ENCODE assay signal across 26 mouse cellular contexts in genomic region chr1:65183994-65184393, GRCm38 (mm10). TPM values are rescaled to one million over a fixed set of nuclear protein-coding genes. Genes with fewer than 3 reads are reported as not detected.
"Had no signal": no experiment of that assay in that cellular context is flagged by ENCODE, and none has a peak within 500 bp of the region (broad histone marks: within the 10 kb centered on the region; RNA-seq: fewer than 3 reads in every experiment).

No protein-coding gene starts in this region.

- H3K4me3 ChIP-seq: embryonic facial prominence, embryonic 10.5 days; embryonic facial prominence, embryonic 12.5 days; embryonic facial prominence, embryonic 13.5 days; embryonic facial prominence, embryonic 15.5 days; erythroblast, embryonic 14.5 days; forebrain, embryonic 10.5 days; forebrain, embryonic 12.5 days; forebrain, embryonic 13.5 days; forebrain, embryonic 15.5 days; gastrocnemius, adult 2 months; heart, adult 2 months had no signal

- H3K36me3 ChIP-seq: embryonic facial prominence, embryonic 10.5 days; embryonic facial prominence, embryonic 12.5 days; embryonic facial prominence, embryonic 13.5 days; embryonic facial prominence, embryonic 15.5 days; forebrain, embryonic 10.5 days; forebrain, embryonic 12.5 days; forebrain, embryonic 15.5 days had no signal

- H3K27ac ChIP-seq: embryonic facial prominence, embryonic 10.5 days; embryonic facial prominence, embryonic 12.5 days; embryonic facial prominence, embryonic 13.5 days; embryonic facial prominence, embryonic 15.5 days; forebrain, embryonic 10.5 days; forebrain, embryonic 12.5 days; forebrain, embryonic 13.5 days; forebrain, embryonic 15.5 days; gastrocnemius, adult 2 months; heart, adult 2 months had no signal

- H3K27me3 ChIP-seq: embryonic facial prominence, embryonic 12.5 days; embryonic facial prominence, embryonic 13.5 days; embryonic facial prominence, embryonic 15.5 days; forebrain, embryonic 12.5 days; forebrain, embryonic 15.5 days had no signal

- H3K4me2 ChIP-seq: embryonic facial prominence, embryonic 12.5 days; embryonic facial prominence, embryonic 13.5 days; embryonic facial prominence, embryonic 15.5 days; forebrain, embryonic 12.5 days; forebrain, embryonic 13.5 days; forebrain, embryonic 15.5 days had no signal

- ATAC-seq: forebrain, embryonic 13.5 days; forebrain, embryonic 14.5 days; forebrain, embryonic 15.5 days; forebrain, embryonic 16.5 days; forebrain, postnatal 0 days had no signal

- DNase-seq: cerebellum, adult 9-11 months; cerebellum, postnatal 10 days; cerebellum, postnatal 14 days; cerebellum, postnatal 25 days; cerebellum, postnatal 36 days; embryo, embryonic 11 days; forebrain, postnatal 0 days; gastrocnemius, adult 2 months; gastrocnemius, postnatal 10 days; gastrocnemius, postnatal 14 days; gastrocnemius, postnatal 25 days; gastrocnemius, postnatal 36 days; heart, adult 11 months; heart, adult 18-20 months; heart, adult 2 months had no signal

- H3K9ac ChIP-seq: embryonic facial prominence, embryonic 12.5 days; embryonic facial prominence, embryonic 13.5 days; embryonic facial prominence, embryonic 15.5 days; forebrain, embryonic 12.5 days; forebrain, embryonic 13.5 days; forebrain, embryonic 15.5 days; forebrain, postnatal 0 days had no signal

- H3K9me3 ChIP-seq: embryonic facial prominence, embryonic 10.5 days; embryonic facial prominence, embryonic 12.5 days; embryonic facial prominence, embryonic 13.5 days; embryonic facial prominence, embryonic 15.5 days; forebrain, embryonic 10.5 days; forebrain, embryonic 12.5 days; forebrain, embryonic 13.5 days; forebrain, embryonic 15.5 days had no signal

RNA-seq across cellular contexts. Expression of gene Idh1, which starts 2.3 kb away (rescaled TPM):
- polyA plus RNA-seq: erythroblast, embryonic 14.5 days had no signal
